Mouse (Mus musculus) induced T-regulatory cell, adult 2 months (primary cell): ENCODE measurements around the gene Med23.
A peak's percentile ranks its signal among the peaks of the same experiment; 100 is the strongest.

ENCODE experiments used
- DNase-seq: peaks from one replicate; pipeline ENCODE4 v3.0.0-alpha.2; 2012; ENCODE audit warnings: low read depth

The Med23 gene

GRCm38 (mm10) chr10:24869760-24870290 is at the start of gene Med23:
Gene Med23, plus strand, starts transcription at chr10:24869986.
- peak; percentile 97 for DNase-seq

GRCm38 (mm10) chr10:24821990-24822676 is 47.7 kb upstream of the Med23 start:
- DNase-seq = no peak

GRCm38 (mm10) chr10:24822842-24823241 is 46.9 kb upstream of the Med23 start:
- DNase-seq = no peak

- no peak for DNase-seq
Measured at GRCm38 (mm10) chr10:24823265-24823664, 46.5 kb upstream of the Med23 start.

GRCm38 (mm10) chr10:24823697-24824535 is 45.9 kb upstream of the Med23 start:
- DNase-seq = peak; percentile 86

- DNase-seq = no peak
Measured at GRCm38 (mm10) chr10:24824621-24825020, 45.2 kb upstream of the Med23 start.

- no peak for DNase-seq
Measured at GRCm38 (mm10) chr10:24825456-24826081, 44.2 kb upstream of the Med23 start.

GRCm38 (mm10) chr10:24826130-24826529 is 43.7 kb upstream of the Med23 start:
- DNase-seq = no peak

- no peak for DNase-seq
Measured at GRCm38 (mm10) chr10:24828136-24828535, 41.6 kb upstream of the Med23 start.

GRCm38 (mm10) chr10:24830448-24830847 is 39.3 kb upstream of the Med23 start:
- no peak for DNase-seq

GRCm38 (mm10) chr10:24831377-24832095 is 38.2 kb upstream of the Med23 start:
- no peak for DNase-seq

GRCm38 (mm10) chr10:24832306-24832705 is 37.5 kb upstream of the Med23 start:
- no peak for DNase-seq

GRCm38 (mm10) chr10:24834634-24835371 is 35.0 kb upstream of the Med23 start:
- no peak for DNase-seq

GRCm38 (mm10) chr10:24835702-24836342 is 34.0 kb upstream of the Med23 start:
- no peak for DNase-seq

GRCm38 (mm10) chr10:24836366-24837038 is 33.3 kb upstream of the Med23 start:
- no peak for DNase-seq

GRCm38 (mm10) chr10:24840795-24841194 is 29.0 kb upstream of the Med23 start:
- no peak for DNase-seq

GRCm38 (mm10) chr10:24841998-24842397 is 27.8 kb upstream of the Med23 start:
- no peak for DNase-seq

GRCm38 (mm10) chr10:24842676-24843075 is 27.1 kb upstream of the Med23 start, which contains the start of gene Enpp3:
Gene Enpp3, minus strand, starts transcription at chr10:24842823.
- DNase-seq = no peak

- DNase-seq = no peak
Measured at GRCm38 (mm10) chr10:24863146-24863545, 6.6 kb upstream of the Med23 start.

GRCm38 (mm10) chr10:24864434-24864833 is 5.4 kb upstream of the Med23 start:
- peak; percentile 38 for DNase-seq
